Mouse (Mus musculus) olfactory bulb, adult 2 months (tissue): ENCODE results near the gene Rgs7.

ENCODE experiments used
- CTCF ChIP-seq: fragments of 200-500 bp; IDR thresholded peaks from 2 replicates; pipeline ENCODE4 v1.5.1; 2012; ENCODE audit warnings: low read depth, mild to moderate bottlenecking, low read length, moderate library complexity; ENCODE audit not compliant: insufficient read depth
- POLR2A ChIP-seq: fragments of 200-500 bp; IDR thresholded peaks from 2 replicates; pipeline ENCODE4 v1.6.1; 2012; ENCODE audit warnings: mild to moderate bottlenecking, low read depth, low read length, moderate library complexity; ENCODE audit not compliant: insufficient read depth

DNA sequence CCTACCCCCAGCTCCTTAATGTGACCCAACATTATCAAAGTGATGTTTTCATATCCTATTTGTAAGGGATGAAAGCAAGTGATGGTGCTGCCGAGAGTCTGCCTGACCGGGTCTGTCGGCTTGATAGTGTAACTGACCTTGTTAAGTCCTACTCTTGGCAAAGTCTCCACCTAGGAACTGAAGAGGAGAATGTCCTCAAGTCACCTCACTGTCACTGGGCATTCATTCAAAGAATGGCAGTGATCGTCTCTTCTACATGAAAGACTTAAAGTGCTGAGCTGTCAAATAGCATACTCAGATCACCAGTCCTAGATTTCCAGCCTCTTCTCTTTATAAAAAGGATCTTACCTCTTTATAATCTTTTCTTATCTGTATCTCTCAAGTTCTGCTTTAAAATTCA lies 293.4 kb downstream of the Rgs7 start:
- TF ChIP-seq POLR2A (no peak), CTCF (no peak)
